Mouse (Mus musculus) right cerebral cortex, postnatal 36 days (tissue): ENCODE data around the gene Cyp2c40.
"Not testable (repeated sequence)": the region's sequence is repeated elsewhere in the genome, so short reads cannot be mapped to it uniquely, and the experiment has no call there.

Experiments used
- DNase-seq, 2 experiments: peaks; one replicate each; pipeline ENCODE4 v3.0.0; 2022; ENCODE audit warnings: low spot score in 2 of 2, mixed read lengths in 1 of 2

Cyp2c40 gene

DNA sequence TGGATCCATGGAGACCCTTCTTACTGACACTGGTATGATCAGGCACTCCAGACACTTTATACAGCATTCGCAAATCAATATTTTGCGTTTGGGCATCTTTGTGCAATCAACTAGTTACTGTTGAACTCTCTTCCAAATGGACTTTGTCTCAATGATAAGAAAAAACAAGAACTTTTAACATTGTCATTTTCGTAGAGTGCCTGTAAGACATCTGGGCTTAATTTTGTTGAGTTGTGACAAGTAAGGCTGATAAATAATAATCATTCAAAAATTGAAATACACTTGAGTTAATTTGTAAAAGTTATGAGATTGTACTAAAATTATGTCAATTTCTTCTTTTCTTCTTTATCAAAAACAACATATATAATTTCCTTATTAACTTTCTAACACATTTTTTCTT, at the start of gene Cyp2c40:
TSS of gene Cyp2c40 (minus strand) at position 101 of the 400 bp plus-strand sequence.
- DNase-seq = not testable (repeated sequence)

DNA sequence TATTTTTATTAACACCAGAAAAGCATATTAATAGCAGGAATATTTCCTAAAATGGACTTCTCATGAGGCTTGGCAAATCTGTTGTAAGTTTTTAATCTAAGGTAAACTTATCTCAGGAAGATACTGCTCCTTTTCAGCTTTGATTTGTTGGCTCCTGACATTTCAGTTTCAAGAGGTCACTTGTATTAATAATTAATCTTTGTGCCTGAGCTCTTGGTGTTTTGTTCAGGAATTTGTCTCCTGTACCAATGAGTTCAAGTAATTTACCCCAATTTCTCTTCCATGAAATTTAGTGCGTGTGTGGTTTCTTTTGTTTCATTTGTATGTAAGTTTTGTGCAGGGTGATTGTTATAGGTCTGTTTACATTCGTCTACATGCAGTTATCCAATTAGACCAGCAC, 8.3 kb upstream of the Cyp2c40 start:
- not testable (repeated sequence) for DNase-seq

DNA sequence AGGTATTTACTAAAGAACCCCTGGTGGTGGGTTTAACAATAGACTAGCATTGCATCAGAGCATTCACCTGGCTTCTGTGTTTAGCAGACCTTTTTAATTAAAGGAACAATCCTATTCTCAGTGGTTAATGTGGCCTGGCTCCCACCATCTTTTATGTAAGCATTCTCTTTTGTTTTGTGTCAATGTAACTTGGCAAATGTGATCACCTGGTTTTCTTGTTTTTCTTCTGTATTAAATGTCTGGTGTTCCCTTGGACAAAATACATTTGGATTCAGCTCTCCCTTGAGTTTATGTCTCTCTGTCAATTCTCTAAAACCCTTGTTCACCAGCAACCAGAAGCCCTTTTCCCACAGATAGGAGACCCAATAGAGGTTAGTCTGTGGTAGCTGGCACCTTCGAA, 3.8 kb upstream of the Cyp2c40 start:
- not testable (repeated sequence) for DNase-seq

DNA sequence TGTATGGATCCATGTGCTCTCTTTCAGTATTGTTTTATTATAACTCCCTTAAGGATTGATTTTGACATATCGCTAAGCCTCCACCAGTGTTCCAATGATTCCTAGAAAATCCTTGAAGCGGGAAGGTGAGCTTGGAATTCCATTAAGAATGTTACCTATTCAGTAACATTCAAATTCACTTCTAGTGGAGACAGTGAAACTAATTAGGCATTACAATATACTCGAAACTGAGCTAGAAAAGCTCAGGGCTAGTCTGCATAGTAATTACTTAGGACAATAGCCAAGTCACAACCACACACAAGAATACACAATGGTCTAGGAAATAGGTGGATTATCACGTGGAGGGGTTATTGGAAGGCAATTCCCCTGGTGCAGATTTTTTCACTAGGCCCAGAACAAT, 3.4 kb upstream of the Cyp2c40 start:
- DNase-seq = not testable (repeated sequence)

DNA sequence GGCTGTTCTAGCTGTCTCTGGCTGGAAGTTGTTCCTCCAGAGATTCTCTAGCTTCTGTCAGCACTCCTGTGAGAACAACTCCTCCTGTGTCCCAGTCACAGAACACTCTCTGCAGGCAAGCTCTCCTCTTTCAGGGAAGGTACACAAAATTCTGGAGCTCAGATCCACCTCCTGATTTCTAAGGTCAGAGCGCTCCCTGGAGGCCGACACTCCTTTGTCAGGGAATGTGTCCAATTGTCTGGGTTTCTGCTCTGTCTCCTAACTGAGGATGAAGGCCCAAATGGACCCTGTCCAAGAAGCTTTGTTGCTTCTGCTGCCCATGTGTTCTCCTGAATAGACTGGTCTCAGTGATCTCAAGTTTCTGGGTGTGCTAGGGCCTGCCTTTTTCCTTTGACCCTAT, 27.2 kb downstream of the Cyp2c40 start:
- DNase-seq = not testable (repeated sequence)

DNA sequence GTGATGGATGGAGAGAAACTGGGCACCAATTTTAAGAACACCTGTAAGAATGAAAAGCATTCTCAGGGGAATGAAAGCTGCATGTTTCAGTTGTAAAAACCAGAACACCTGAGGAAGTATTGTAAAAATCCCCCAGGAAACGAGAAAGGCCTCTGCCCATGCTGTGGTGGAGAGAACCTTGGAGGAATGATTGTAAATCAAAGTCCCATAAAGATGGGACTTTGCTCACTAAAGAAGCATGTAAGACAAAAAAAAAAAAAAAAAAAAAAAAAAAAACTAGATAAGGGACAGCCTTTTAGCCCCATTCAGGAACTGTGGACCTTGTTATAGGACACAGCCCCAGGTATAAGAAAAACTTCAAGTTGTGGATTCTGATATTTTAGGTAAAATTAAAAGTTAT, 67.3 kb downstream of the Cyp2c40 start:
- DNase-seq = no peak

DNA sequence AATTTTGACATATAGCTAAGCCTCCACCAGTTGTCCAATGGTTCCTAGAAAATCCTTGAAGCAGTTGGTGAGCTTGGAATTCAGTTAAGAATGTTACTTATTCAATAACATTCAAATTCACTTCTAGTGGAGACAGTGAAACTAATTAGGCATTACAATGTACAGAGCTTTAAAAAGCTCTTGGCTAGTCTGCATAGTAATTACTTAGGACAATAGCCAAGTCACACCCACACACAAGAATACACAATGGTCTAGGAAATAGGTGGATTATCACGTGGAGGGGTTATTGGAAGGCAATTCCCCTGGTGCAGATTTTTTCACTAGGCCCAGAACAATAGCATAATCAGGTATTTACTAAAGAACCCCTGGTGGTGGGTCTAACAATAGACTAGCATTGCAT, 68.3 kb downstream of the Cyp2c40 start:
- not testable (repeated sequence) for DNase-seq

DNA sequence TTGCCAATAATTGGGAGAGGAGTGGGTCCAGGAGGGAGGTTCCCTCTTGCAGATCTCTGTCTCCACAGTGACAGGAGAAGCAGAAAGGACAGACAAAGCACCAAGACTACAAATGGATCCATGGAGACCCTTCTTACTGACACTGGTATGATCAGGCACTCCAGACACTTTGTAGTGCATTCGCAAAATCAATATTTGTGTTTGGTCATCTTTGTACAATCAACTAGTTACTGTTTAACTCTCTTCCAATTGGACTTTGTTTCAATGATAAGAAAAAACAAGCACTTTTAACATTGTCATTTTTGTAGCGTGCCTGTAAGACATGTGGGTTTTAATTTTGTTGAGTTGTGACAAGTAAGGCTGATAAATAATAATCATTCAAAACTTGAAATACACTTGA, 71.7 kb downstream of the Cyp2c40 start, which contains the start of gene Cyp2c68:
TSS of gene Cyp2c68 (minus strand) at position 135 of the 400 bp plus-strand sequence.
- DNase-seq = no peak
